Mouse (Mus musculus) brain, embryonic 14.5 days (tissue): ENCODE measurements around the gene Slc5a5. TPM values are rescaled to one million over a fixed set of nuclear protein-coding genes. Genes with fewer than 3 reads are reported as not detected.

Source experiments
- DNase-seq: peaks from one replicate; pipeline ENCODE4 v3.0.0-alpha.2; 2011; ENCODE audit warnings: low read depth
- CTCF ChIP-seq: fragments of 200-500 bp; IDR thresholded peaks from 2 replicates; pipeline ENCODE4 v1.5.1; 2012; ENCODE audit warnings: inconsistent platforms, mild to moderate bottlenecking, moderate library complexity, borderline replicate concordance; ENCODE audit not compliant: insufficient read depth, insufficient read length; ENCODE audit errors: extremely low read depth
- POLR2A ChIP-seq: fragments of 200-500 bp; IDR thresholded peaks from 2 replicates; pipeline ENCODE4 v1.6.1; 2012; ENCODE audit warnings: mild to moderate bottlenecking, inconsistent platforms, borderline replicate concordance; ENCODE audit not compliant: poor library complexity, insufficient read depth, insufficient read length, severe bottlenecking; ENCODE audit errors: extremely low read depth
- polyA plus RNA-seq: library from polyadenylated mRNA; depleted of rRNA; stranded (reverse); fragments of >200 nt; gene quantifications from 2 replicates; pipeline ENCODE4 v1.2.3, GENCODE M21; 2012

The Slc5a5 gene
- polyA plus RNA-seq, 1 experiment: 1.2 TPM

- no peak for TF ChIP-seq CTCF
- no peak for TF ChIP-seq POLR2A
- DNase-seq: no peak
Measured at GRCm38 (mm10) chr8:70891356-70891755, 1.2 kb downstream of the Slc5a5 start.

- no peak for DNase-seq
- TF ChIP-seq POLR2A: no peak
- no peak for TF ChIP-seq CTCF
Measured at GRCm38 (mm10) chr8:70890656-70891055, 1.9 kb downstream of the Slc5a5 start.

GRCm38 (mm10) chr8:70887669-70888068, 4.9 kb downstream of the Slc5a5 start:
- TF ChIP-seq POLR2A: no peak
- no peak for TF ChIP-seq CTCF
- DNase-seq: no peak

- no peak for DNase-seq
- TF ChIP-seq CTCF (no peak), POLR2A (no peak)
Measured at GRCm38 (mm10) chr8:70885612-70886011, 6.9 kb downstream of the Slc5a5 start.

GRCm38 (mm10) chr8:70884683-70885082, 7.9 kb downstream of the Slc5a5 start:
- TF ChIP-seq POLR2A: no peak
- TF ChIP-seq CTCF: no peak
- DNase-seq: no peak

GRCm38 (mm10) chr8:70884186-70884585, 8.4 kb downstream of the Slc5a5 start:
- DNase-seq: peak; percentile 10
- TF ChIP-seq POLR2A: no peak

GRCm38 (mm10) chr8:70880546-70880945, 12.0 kb downstream of the Slc5a5 start:
- DNase-seq: no peak
- TF ChIP-seq CTCF (no peak), POLR2A (no peak)

- no peak for TF ChIP-seq POLR2A
- no peak for TF ChIP-seq CTCF
- DNase-seq: peak; percentile 59
Measured at GRCm38 (mm10) chr8:70880126-70880525, 12.4 kb downstream of the Slc5a5 start.

- DNase-seq: no peak
- TF ChIP-seq POLR2A (no peak), CTCF (no peak)
Measured at GRCm38 (mm10) chr8:70879500-70879899, 13.1 kb downstream of the Slc5a5 start.

- TF ChIP-seq POLR2A (no peak), CTCF (no peak)
- no peak for DNase-seq
Measured at GRCm38 (mm10) chr8:70878178-70878577, 14.4 kb downstream of the Slc5a5 start.

GRCm38 (mm10) chr8:70876382-70876781, 16.2 kb downstream of the Slc5a5 start:
- TF ChIP-seq POLR2A (no peak), CTCF (no peak)
- no peak for DNase-seq

GRCm38 (mm10) chr8:70874441-70874840, 18.1 kb downstream of the Slc5a5 start:
- TF ChIP-seq POLR2A: no peak
- no peak for TF ChIP-seq CTCF

More at GRCm38 (mm10) chr8:70874441-70874840, 18.1 kb downstream of the Slc5a5 start:
- DNase-seq: no peak
